Mouse (Mus musculus) myocyte (in vitro differentiated cells): ENCODE measurements around the gene Phactr2.

Experiments
- E2F4 ChIP-seq: IDR thresholded peaks from one replicate; pipeline ENCODE4 v1.6.1; 2011; ENCODE audit warnings: mild to moderate bottlenecking, control low read depth, moderate library complexity; ENCODE audit not compliant: insufficient read depth
- MAX ChIP-seq: IDR thresholded peaks from one replicate; pipeline ENCODE4 v1.6.1; 2011; ENCODE audit warnings: low read depth, mild to moderate bottlenecking, control low read depth
- MYOD1 ChIP-seq, 3 experiments: IDR thresholded peaks; one replicate each; pipeline ENCODE4 v1.6.1; 2011; ENCODE audit warnings: control low read depth in 2 of 3, low read depth in 2 of 3, mild to moderate bottlenecking in 2 of 3, moderate library complexity in 1 of 3; ENCODE audit not compliant: insufficient read length in 2 of 3, control insufficient read depth in 1 of 3
- POLR2A ChIP-seq: IDR thresholded peaks from one replicate; pipeline ENCODE4 v1.6.1; 2011; ENCODE audit warnings: low read depth, mild to moderate bottlenecking, control low read depth, moderate library complexity; ENCODE audit not compliant: insufficient read length
- SRF ChIP-seq: IDR thresholded peaks from one replicate; pipeline ENCODE4 v1.6.1; 2011; ENCODE audit warnings: low read depth; ENCODE audit not compliant: control insufficient read depth, insufficient read length
- TCF12 ChIP-seq: IDR thresholded peaks from one replicate; pipeline ENCODE4 v1.6.1; 2011; ENCODE audit warnings: mild to moderate bottlenecking, control low read depth; ENCODE audit not compliant: poor library complexity, insufficient read depth, severe bottlenecking

DNA sequence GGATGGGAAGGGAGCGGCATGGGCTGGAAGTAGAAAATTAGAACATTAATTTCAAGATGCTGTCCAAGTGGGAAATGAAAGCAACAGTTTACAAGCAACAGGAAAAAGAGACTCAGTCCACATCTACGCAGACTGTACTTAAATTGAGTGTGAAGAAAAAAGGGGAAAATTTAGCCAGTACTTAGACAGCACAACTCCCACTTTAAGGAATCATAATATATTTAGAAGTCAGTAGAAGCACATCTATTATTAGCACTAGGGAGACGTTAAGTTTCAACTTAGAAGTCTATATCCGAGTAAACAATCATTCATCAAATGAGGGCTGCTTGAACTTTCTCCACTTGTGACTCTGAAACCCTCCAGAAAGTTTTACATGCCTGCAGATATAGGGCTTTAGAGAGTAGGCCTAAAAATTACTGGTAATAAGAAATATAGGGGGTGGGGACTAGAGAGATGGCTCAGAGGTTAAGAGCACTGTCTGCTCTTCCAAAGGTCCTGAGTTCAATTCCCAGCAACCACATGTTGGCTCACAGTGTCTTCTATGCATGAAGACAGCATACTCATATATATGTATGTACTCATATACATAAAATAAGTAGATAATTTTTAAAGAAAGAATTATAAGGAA lies 142.7 kb downstream of the Phactr2 start:
- TF ChIP-seq MAX (no peak), POLR2A (no peak), SRF (no peak), TCF12 (no peak), MYOD1 (IDR thresholded peaks at IDR 0.05; ENCODE audit: control insufficient read depth in 1 of 3, insufficient read length in 2 of 3, low read depth in 2 of 3) (no peak), E2F4 (no peak)
